Mouse (Mus musculus) limb, embryonic 14.5 days (tissue): ENCODE data around the gene Corin. TPM values are rescaled to one million over a fixed set of nuclear protein-coding genes. Genes with fewer than 3 reads are reported as not detected.

Experiments used
- ATAC-seq: fragments of 200-750 bp; cut with Nextera tagmentation; 2 replicates; pipeline ENCODE4 v1.8.0; 2017; ENCODE audit warnings: low read depth, moderate number of reproducible peaks, moderate TSS enrichment; ENCODE audit not compliant: low FRiP score
- DNase-seq: peaks from one replicate; pipeline ENCODE4 v3.0.0-alpha.2; 2015; ENCODE audit warnings: low spot score
- H3K27ac ChIP-seq: fragments of 300-500 bp; sonication (generic); replicated peaks from 2 replicates; pipeline ENCODE4 v1.5.1; 2014; ENCODE audit warnings: low read depth, mild to moderate bottlenecking, low read length, moderate library complexity, mixed read lengths
- H3K27me3 ChIP-seq: fragments of 300-500 bp; sonication (generic); 2 replicates; pipeline ENCODE4 v1.6.1; 2014; ENCODE audit warnings: low read length, mixed read lengths; ENCODE audit not compliant: control insufficient read depth, insufficient read depth
- H3K36me3 ChIP-seq: fragments of 300-500 bp; sonication (generic); 2 replicates; pipeline ENCODE4 v1.6.1; 2014; ENCODE audit warnings: mild to moderate bottlenecking, low read length, moderate library complexity, mixed read lengths; ENCODE audit not compliant: control insufficient read depth, insufficient read depth
- H3K4me1 ChIP-seq: fragments of 300-500 bp; sonication (generic); 2 replicates; pipeline ENCODE4 v1.6.1; 2014; ENCODE audit warnings: antibody characterized with exemption, low read length, mixed read lengths; ENCODE audit not compliant: control insufficient read depth, insufficient read depth
- H3K4me2 ChIP-seq: fragments of 300-500 bp; sonication (generic); replicated peaks from 2 replicates; pipeline ENCODE4 v1.6.1; 2014; ENCODE audit warnings: low read depth, mild to moderate bottlenecking, low read length, moderate library complexity; ENCODE audit not compliant: severe bottlenecking
- H3K4me3 ChIP-seq: fragments of 300-500 bp; sonication (generic); replicated peaks from 2 replicates; pipeline ENCODE4 v1.5.1; 2014; ENCODE audit warnings: low read length
- H3K9ac ChIP-seq: fragments of 300-500 bp; sonication (generic); 2 replicates; pipeline ENCODE4 v1.6.1; 2014; ENCODE audit warnings: mild to moderate bottlenecking, low read depth, low read length, moderate library complexity; ENCODE audit not compliant: severe bottlenecking
- H3K9me3 ChIP-seq: fragments of 300-500 bp; sonication (generic); 2 replicates; pipeline ENCODE4 v1.6.1; 2016; ENCODE audit warnings: low read length; ENCODE audit not compliant: control insufficient read depth
- POLR2A ChIP-seq: fragments of 200-500 bp; IDR thresholded peaks from 2 replicates; pipeline ENCODE4 v1.8.0; 2012; ENCODE audit warnings: inconsistent platforms, mild to moderate bottlenecking, moderate library complexity, borderline replicate concordance; ENCODE audit not compliant: insufficient read depth, insufficient read length; ENCODE audit errors: extremely low read depth
- WGBS: fragments of 180-500 bp; shearing (Covaris S2); extraction: QIAGEN DNeasy Blood & Tissue Kit; methylation state at CpG from one replicate; pipeline ENCODE4 v1.1.7; 2014; 5-methylcytosine and 5-hydroxymethylcytosine counted together
- polyA plus RNA-seq, 2 experiments: library from polyadenylated mRNA; depleted of rRNA in 1 of 2; stranded (reverse) in 1 of 2; unstranded in 1 of 2; fragments of >200 nt; fragmentation: Nextera tagmentation in 1 of 2; extraction: Ambion mirVana in 1 of 2; gene quantifications; 2 replicates each; pipeline versions ENCODE4 v1.2.1 to v1.2.3; 2012 to 2014

Gene Corin
- polyA plus RNA-seq, 2 experiments, result 4.2 to 5.3 TPM

- ATAC-seq (no peak), DNase-seq (no peak)
- no peak overlapping the region for H3K4me3 ChIP-seq
- no peaks in the 10 kb centered on the region for H3K9me3 ChIP-seq
- no peaks in the 10 kb centered on the region for H3K27me3 ChIP-seq
- H3K9ac ChIP-seq, result no peak overlapping the region
- 0 out of 2 replicates have a peak, but pooled peaks cover 2% of the 10 kb centered on the region for H3K4me1 ChIP-seq
- no peak overlapping the region for H3K27ac ChIP-seq
- TF ChIP-seq POLR2A, result no peak
- WGBS, result 59% methylated on average over 2 of the region's 2 CpGs
- H3K4me2 ChIP-seq, result no peak overlapping the region
- no peaks in the 10 kb centered on the region for H3K36me3 ChIP-seq
Measured at GRCm38 (mm10) chr5:72453690-72454089, 50.6 kb downstream of the Corin start.

- no peak overlapping the region for H3K9ac ChIP-seq
- DNase-seq, result no peak
- H3K27ac ChIP-seq, result no peak overlapping the region
- whole genome bisulfite sequencing, result 80% methylated on average over 11 of the region's 11 CpGs
- no peak for ATAC-seq
- no peaks in the 10 kb centered on the region for H3K36me3 ChIP-seq
- H3K27me3 ChIP-seq, result no peaks in the 10 kb centered on the region
- no peaks in the 10 kb centered on the region for H3K9me3 ChIP-seq
- 0 out of 2 replicates have a peak, but pooled peaks cover 2% of the 10 kb centered on the region for H3K4me1 ChIP-seq
- H3K4me3 ChIP-seq, result no peak overlapping the region
- no peak for TF ChIP-seq POLR2A
- H3K4me2 ChIP-seq, result no peak overlapping the region
Measured at GRCm38 (mm10) chr5:72453176-72453575, 51.1 kb downstream of the Corin start.

DNA sequence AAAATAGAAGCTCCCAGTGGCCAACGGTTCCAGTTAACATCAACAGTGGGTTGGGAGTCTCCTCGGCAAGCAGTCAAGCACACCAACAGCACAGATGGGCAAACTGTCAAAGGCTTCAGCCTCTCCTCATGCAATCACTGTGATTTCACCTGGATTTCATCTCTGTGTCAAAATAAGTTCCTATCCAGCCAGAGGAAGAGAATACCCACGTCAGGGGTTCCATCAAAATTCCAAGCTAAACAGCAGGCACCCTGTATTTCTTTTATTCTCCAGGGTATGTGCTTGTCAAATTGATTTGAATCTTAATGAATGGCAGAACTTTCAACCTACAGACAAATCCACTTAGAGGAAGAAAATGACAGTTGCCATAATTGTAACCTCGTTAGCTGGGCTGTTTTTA lies 51.5 kb downstream of the Corin start:
- Histone ChIP-seq H3K36me3 (no peaks in the 10 kb centered on the region), H3K27me3 (no peaks in the 10 kb centered on the region), H3K9me3 (no peaks in the 10 kb centered on the region), H3K9ac (no peak overlapping the region), H3K4me3 (no peak overlapping the region), H3K4me2 (no peak overlapping the region), H3K4me1 (0 out of 2 replicates have a peak, but pooled peaks cover 2% of the 10 kb centered on the region), H3K27ac (no peak overlapping the region)
- WGBS, result 64% methylated on average over 4 of the region's 4 CpGs
- DNase-seq (no peak), ATAC-seq (no peak)
- TF ChIP-seq POLR2A, result no peak

DNA sequence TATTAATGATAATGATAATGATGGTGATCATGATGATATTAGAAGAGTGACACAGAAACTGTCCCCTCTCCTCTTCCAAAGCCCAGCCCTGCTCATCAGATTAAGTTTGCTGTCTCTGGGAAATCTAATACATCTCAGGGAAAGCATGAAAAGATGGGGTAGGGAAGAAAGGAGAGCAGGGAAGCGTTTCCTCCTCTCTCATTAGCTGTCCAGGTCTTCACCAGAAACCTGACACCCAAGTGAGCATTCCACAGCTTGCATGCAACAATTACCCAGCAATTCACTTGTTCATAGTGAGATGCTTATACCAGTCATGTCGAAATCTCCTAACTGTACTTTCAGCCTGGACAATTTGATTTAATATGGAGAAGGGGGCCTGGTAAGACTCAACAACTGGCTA lies 55.4 kb downstream of the Corin start:
- H3K4me1 ChIP-seq, result 0 out of 2 replicates have a peak, but pooled peaks cover 2% of the 10 kb centered on the region
- no peak overlapping the region for H3K27ac ChIP-seq
- TF ChIP-seq POLR2A, result no peak
- WGBS, result 34% methylated on average over 2 of the region's 2 CpGs
- DNase-seq (no peak), ATAC-seq (no peak)
- no peak overlapping the region for H3K4me2 ChIP-seq
- no peak overlapping the region for H3K4me3 ChIP-seq
- H3K9ac ChIP-seq, result no peak overlapping the region
- H3K36me3 ChIP-seq, result no peaks in the 10 kb centered on the region
- H3K27me3 ChIP-seq, result no peaks in the 10 kb centered on the region
- H3K9me3 ChIP-seq, result no peaks in the 10 kb centered on the region

DNA sequence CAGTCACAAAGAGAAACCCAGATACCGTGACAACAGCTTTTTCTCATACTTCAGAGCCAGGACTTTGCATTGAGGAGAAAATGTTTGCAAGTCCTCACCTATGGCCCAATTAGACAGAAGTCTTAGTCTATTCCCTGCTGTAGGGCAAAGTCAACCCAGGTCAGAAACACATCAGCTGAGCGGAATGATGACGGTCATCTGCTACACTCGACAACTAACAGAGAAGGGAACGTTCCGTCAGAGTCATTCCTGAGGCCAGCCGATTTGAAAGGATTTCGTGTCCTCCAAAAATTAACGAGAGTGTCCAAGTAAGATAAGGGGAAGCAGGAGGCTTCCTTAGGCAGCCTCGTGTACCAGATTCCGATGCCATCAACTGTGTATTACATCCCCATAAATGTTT lies 58.2 kb downstream of the Corin start:
- no peak overlapping the region for H3K9ac ChIP-seq
- H3K9me3 ChIP-seq, result no peaks in the 10 kb centered on the region
- no peak overlapping the region for H3K4me3 ChIP-seq
- WGBS, result 89% methylated on average over 11 of the region's 11 CpGs
- no peaks in the 10 kb centered on the region for H3K4me1 ChIP-seq
- no peak overlapping the region for H3K4me2 ChIP-seq
- H3K27me3 ChIP-seq, result no peaks in the 10 kb centered on the region
- no peaks in the 10 kb centered on the region for H3K36me3 ChIP-seq
- DNase-seq, result no peak
- H3K27ac ChIP-seq, result no peak overlapping the region
- ATAC-seq, result no peak
- no peak for TF ChIP-seq POLR2A

DNA sequence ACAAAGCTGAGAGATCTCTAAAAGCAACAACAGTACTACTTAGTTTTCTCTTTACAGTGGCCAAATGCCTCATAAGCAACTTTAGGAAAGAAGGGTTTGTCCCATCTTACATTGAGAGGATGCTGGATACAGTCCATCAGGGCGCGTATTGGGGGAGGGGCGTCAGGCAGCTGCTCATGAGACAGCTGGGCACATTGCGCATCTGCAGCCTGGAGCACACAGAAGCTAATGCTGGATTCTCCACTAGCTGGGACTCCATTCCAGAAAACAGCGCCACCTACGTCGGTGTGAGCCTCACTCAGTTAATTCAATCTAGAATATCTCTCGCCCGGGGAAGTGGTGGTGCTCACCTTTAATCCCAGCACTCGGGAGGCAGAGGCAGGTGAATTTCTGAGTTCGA lies 60.3 kb downstream of the Corin start:
- no peaks in the 10 kb centered on the region for H3K27me3 ChIP-seq
- no peak for ATAC-seq
- 76% methylated on average over 11 of the region's 11 CpGs for WGBS

More for the DNA sequence above, 60.3 kb downstream of the Corin start:
- Histone ChIP-seq H3K36me3 (no peaks in the 10 kb centered on the region), H3K4me1 (no peaks in the 10 kb centered on the region), H3K9ac (no peak overlapping the region), H3K4me2 (no peak overlapping the region), H3K4me3 (no peak overlapping the region), H3K27ac (no peak overlapping the region), H3K9me3 (no peaks in the 10 kb centered on the region)
- no peak for TF ChIP-seq POLR2A
- DNase-seq, result peak; percentile 10
